Mouse (Mus musculus): ENCODE measurements around the gene Fam71b. TPM values are rescaled to one million over a fixed set of nuclear protein-coding genes. Genes with fewer than 3 reads are reported as not detected.

The Fam71b gene
- polyA plus RNA-seq, 1 experiment from 2014 or later: not detected

DNA sequence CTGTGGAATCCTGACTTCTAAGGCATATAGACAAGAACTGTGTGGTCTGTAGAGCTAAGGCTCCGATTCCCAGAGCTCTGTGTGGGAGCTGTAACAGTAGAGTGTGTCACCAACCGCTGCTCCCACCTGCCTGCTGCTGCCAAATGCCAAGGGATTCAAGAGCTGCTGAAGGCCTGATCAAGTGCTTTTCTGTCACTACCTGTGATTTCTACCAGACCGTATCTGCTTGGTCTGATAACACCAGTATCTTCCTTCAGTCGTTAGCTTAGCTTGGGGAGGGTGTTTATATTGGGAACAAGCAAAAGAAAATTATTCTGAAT lies 461 bp downstream of the Fam71b start:
- ATAC-seq (no peak), DNase-seq (ENCODE audit: low spot score) (no peak)
- H3K9ac ChIP-seq (replicated peaks; ENCODE audit: low read depth): no peak overlapping the region
- no peaks in the 10 kb centered on the region for H3K36me3 ChIP-seq (ENCODE audit: insufficient read depth, low read length)
- H3K4me1 ChIP-seq (ENCODE audit: insufficient read depth, low read depth, low read length): no peaks in the 10 kb centered on the region
- WGBS: 66% methylated on average over 4 of the region's 4 CpGs
- no peak for TF ChIP-seq CTCF (IDR thresholded peaks at IDR 0.05)
- TF ChIP-seq EP300 (IDR thresholded peaks at IDR 0.05): no peak
- H3K4me3 ChIP-seq (ENCODE audit: low read depth, low read length): no peak overlapping the region
- no peak overlapping the region for H3K4me2 ChIP-seq (replicated peaks; ENCODE audit: low read depth, low read length)
- no peak overlapping the region for H3K27ac ChIP-seq (ENCODE audit: low read length)
- no peaks in the 10 kb centered on the region for H3K27me3 ChIP-seq (replicated peaks; ENCODE audit: insufficient read depth, low read length)
- no peaks in the 10 kb centered on the region for H3K9me3 ChIP-seq (ENCODE audit: low read length)

DNA sequence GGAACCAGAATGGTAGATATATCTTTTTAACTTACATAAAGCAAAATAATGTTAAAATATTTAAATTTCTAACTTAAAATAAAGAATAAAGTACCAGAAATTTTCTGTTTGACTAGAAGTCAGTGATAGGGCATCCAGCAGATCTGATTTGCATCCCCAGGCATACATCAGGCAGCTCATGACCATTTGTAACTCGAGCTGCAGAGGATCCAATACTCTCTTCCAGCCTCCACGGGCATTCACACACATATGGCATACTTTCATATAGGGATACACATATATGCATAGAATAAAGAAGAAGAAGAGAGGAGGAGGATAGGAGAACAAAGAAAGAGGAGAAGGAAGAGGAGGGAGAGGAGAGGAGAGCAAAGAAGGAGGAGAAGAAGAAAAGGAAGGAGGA lies 1.5 kb downstream of the Fam71b start:
- no peaks in the 10 kb centered on the region for H3K27me3 ChIP-seq (replicated peaks; ENCODE audit: insufficient read depth, low read length)
- H3K9ac ChIP-seq (replicated peaks; ENCODE audit: low read depth): no peak overlapping the region
- 42% methylated on average over 2 of the region's 2 CpGs for WGBS
- H3K4me3 ChIP-seq (ENCODE audit: low read depth, low read length): no peak overlapping the region
- no peak overlapping the region for H3K4me2 ChIP-seq (replicated peaks; ENCODE audit: low read depth, low read length)
- TF ChIP-seq EP300 (IDR thresholded peaks at IDR 0.05) (no peak), CTCF (IDR thresholded peaks at IDR 0.05) (no peak)
- DNase-seq (ENCODE audit: low spot score) (no peak), ATAC-seq (no peak)
- no peaks in the 10 kb centered on the region for H3K4me1 ChIP-seq (ENCODE audit: insufficient read depth, low read depth, low read length)
- no peaks in the 10 kb centered on the region for H3K9me3 ChIP-seq (ENCODE audit: low read length)
- H3K27ac ChIP-seq (ENCODE audit: low read length): no peak overlapping the region
- H3K36me3 ChIP-seq (ENCODE audit: insufficient read depth, low read length): no peaks in the 10 kb centered on the region

DNA sequence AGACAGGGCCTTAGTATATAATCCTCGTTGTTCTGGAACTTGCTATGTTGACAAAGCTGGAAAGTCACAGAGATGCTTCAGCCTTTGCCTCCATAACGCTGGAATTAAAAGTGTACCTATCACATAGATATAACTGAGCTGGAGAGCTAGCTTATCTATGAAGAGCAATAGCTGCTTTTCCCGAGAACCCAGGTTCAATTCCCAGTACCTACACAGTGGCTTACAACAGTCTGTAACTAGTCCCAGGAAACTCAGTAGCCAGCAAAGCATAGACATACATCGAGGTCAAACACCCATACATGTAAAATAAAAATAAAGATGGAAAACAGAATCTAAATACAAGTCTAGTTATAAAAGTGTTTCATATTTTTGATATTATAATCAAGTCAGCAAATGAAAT lies 2.1 kb downstream of the Fam71b start:
- Histone ChIP-seq H3K27ac (ENCODE audit: low read length) (no peak overlapping the region), H3K27me3 (replicated peaks; ENCODE audit: insufficient read depth, low read length) (no peaks in the 10 kb centered on the region), H3K9me3 (ENCODE audit: low read length) (no peaks in the 10 kb centered on the region), H3K9ac (replicated peaks; ENCODE audit: low read depth) (no peak overlapping the region), H3K4me3 (ENCODE audit: low read depth, low read length) (no peak overlapping the region), H3K36me3 (ENCODE audit: insufficient read depth, low read length) (no peaks in the 10 kb centered on the region), H3K4me2 (replicated peaks; ENCODE audit: low read depth, low read length) (no peak overlapping the region), H3K4me1 (ENCODE audit: insufficient read depth, low read depth, low read length) (no peaks in the 10 kb centered on the region)
- TF ChIP-seq CTCF (IDR thresholded peaks at IDR 0.05) (no peak), EP300 (IDR thresholded peaks at IDR 0.05) (no peak)
- ATAC-seq (no peak), DNase-seq (ENCODE audit: low spot score) (no peak)
- WGBS: 73% methylated on average over 4 of the region's 4 CpGs

DNA sequence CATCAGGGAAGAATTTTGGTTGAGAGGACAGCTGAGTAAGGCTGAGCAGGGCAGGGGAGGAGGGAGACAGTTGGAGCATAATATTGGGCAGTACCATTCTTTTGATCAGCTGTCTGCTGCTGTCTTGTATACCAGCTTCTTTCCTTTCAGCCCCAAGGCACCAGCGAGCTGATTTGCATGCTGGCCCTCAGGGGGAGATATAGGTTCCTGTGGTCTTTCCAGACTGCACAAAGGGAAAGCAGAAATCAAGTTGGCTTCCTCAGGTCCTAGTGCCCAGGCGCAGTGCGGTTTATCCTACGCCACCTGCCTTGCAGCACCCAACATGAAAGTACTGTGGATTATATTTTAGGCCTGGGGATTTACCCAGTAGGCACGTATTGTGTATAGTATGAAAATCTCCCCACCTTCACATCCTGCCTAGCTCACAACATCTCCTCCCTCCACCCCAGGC lies 2.6 kb downstream of the Fam71b start:
- WGBS: 73% methylated on average over 5 of the region's 5 CpGs
- no peak overlapping the region for H3K9ac ChIP-seq (replicated peaks; ENCODE audit: low read depth)
- no peak for DNase-seq (ENCODE audit: low spot score)
- H3K27ac ChIP-seq (ENCODE audit: low read length): no peak overlapping the region
- no peaks in the 10 kb centered on the region for H3K4me1 ChIP-seq (ENCODE audit: insufficient read depth, low read depth, low read length)
- H3K36me3 ChIP-seq (ENCODE audit: insufficient read depth, low read length): no peaks in the 10 kb centered on the region
- no peak for ATAC-seq
- no peaks in the 10 kb centered on the region for H3K27me3 ChIP-seq (replicated peaks; ENCODE audit: insufficient read depth, low read length)
- H3K9me3 ChIP-seq (ENCODE audit: low read length): no peaks in the 10 kb centered on the region
- H3K4me3 ChIP-seq (ENCODE audit: low read depth, low read length): no peak overlapping the region
- TF ChIP-seq EP300 (IDR thresholded peaks at IDR 0.05) (no peak), CTCF (IDR thresholded peaks at IDR 0.05) (no peak)
- H3K4me2 ChIP-seq (replicated peaks; ENCODE audit: low read depth, low read length): no peak overlapping the region

DNA sequence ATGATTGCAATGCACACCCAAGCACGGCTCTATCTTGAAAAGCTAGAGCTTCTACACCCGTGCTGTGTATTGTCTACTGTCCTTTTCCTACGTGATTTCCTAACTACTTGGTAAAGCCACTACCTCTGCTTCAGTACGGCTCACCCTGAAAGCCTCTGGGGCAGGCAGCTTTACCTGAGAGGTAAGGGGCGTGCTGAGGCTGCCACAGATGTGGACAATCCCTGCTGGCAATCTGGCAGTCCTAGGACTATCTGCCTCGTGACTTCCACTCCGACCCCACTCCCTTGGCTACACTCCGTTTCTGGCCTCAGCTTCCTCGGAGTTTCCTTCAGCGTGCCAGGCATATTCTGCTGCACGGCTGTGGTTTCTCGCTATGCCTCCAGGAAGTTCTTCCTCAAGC lies 5.2 kb downstream of the Fam71b start:
- H3K27ac ChIP-seq (ENCODE audit: low read length): no peak overlapping the region
- H3K27me3 ChIP-seq (replicated peaks; ENCODE audit: insufficient read depth, low read length): no peaks in the 10 kb centered on the region
- DNase-seq (ENCODE audit: low spot score) (no peak), ATAC-seq (no peak)
- H3K9ac ChIP-seq (replicated peaks; ENCODE audit: low read depth): no peak overlapping the region
- 62% methylated on average over 12 of the region's 12 CpGs for WGBS
- no peak overlapping the region for H3K4me2 ChIP-seq (replicated peaks; ENCODE audit: low read depth, low read length)
- no peaks in the 10 kb centered on the region for H3K9me3 ChIP-seq (ENCODE audit: low read length)
- no peaks in the 10 kb centered on the region for H3K4me1 ChIP-seq (ENCODE audit: insufficient read depth, low read depth, low read length)
- no peak for TF ChIP-seq CTCF (IDR thresholded peaks at IDR 0.05)
- TF ChIP-seq EP300 (IDR thresholded peaks at IDR 0.05): no peak
- no peaks in the 10 kb centered on the region for H3K36me3 ChIP-seq (ENCODE audit: insufficient read depth, low read length)
- H3K4me3 ChIP-seq (ENCODE audit: low read depth, low read length): no peak overlapping the region

DNA sequence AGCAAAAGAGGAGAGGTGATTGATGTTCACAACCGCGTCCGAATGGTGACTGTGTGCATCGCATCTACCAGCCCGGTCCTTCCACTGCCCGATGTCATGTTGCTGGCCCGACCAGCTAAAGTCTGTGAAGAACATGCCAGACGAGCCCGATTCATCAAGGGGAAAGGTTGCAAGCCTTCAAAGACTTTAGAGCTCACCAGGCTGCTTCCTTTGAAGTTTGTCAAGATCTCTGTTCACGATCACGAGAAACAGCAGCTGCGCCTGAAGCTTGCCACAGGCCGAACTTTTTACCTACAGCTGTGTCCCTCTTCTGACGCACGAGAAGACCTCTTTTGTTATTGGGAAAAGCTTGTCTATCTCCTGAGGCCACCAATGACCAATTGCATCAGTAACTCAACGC lies 8.6 kb downstream of the Fam71b start:
- WGBS: 80% methylated on average over 16 of the region's 16 CpGs
- Histone ChIP-seq H3K9me3 (ENCODE audit: low read length) (no peaks in the 10 kb centered on the region), H3K9ac (replicated peaks; ENCODE audit: low read depth) (no peak overlapping the region), H3K27me3 (replicated peaks; ENCODE audit: insufficient read depth, low read length) (no peaks in the 10 kb centered on the region), H3K36me3 (ENCODE audit: insufficient read depth, low read length) (no peaks in the 10 kb centered on the region), H3K4me1 (ENCODE audit: insufficient read depth, low read depth, low read length) (no peaks in the 10 kb centered on the region), H3K27ac (ENCODE audit: low read length) (no peak overlapping the region), H3K4me3 (ENCODE audit: low read depth, low read length) (no peak overlapping the region), H3K4me2 (replicated peaks; ENCODE audit: low read depth, low read length) (no peak overlapping the region)
- DNase-seq (ENCODE audit: low spot score): no peak
- TF ChIP-seq EP300 (IDR thresholded peaks at IDR 0.05) (no peak), CTCF (IDR thresholded peaks at IDR 0.05) (no peak)
- ATAC-seq: no peak

DNA sequence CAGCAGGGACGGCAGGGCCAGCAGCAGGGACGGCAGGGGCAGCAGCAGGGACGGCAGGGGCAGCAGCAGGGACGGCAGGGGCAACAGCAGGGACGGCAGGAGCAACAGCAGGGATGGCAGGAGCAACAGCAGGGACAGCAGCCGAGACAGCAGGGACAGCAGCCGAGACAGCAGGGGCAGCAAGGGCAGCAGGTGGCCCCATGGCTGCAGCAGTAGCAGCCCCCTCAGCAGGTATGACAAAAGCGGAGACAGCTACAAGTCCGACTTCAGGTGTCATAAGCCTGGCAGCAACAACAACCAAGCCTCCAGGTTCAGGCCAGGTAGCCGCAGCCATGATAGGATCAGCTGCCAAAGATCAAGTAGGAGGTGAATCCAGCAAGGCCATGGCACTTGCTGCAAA lies 10.4 kb downstream of the Fam71b start:
- no peak overlapping the region for H3K4me2 ChIP-seq (replicated peaks; ENCODE audit: low read depth, low read length)
- H3K27ac ChIP-seq (ENCODE audit: low read length): no peak overlapping the region
- TF ChIP-seq EP300 (IDR thresholded peaks at IDR 0.05) (no peak), CTCF (IDR thresholded peaks at IDR 0.05) (no peak)
- ATAC-seq: no peak
- H3K4me3 ChIP-seq (ENCODE audit: low read depth, low read length): no peak overlapping the region
- no peaks in the 10 kb centered on the region for H3K4me1 ChIP-seq (ENCODE audit: insufficient read depth, low read depth, low read length)
- no peaks in the 10 kb centered on the region for H3K36me3 ChIP-seq (ENCODE audit: insufficient read depth, low read length)
- 40% methylated on average over 10 of the region's 10 CpGs for WGBS
- DNase-seq (ENCODE audit: low spot score): no peak
- H3K9ac ChIP-seq (replicated peaks; ENCODE audit: low read depth): no peak overlapping the region
- no peaks in the 10 kb centered on the region for H3K9me3 ChIP-seq (ENCODE audit: low read length)
- H3K27me3 ChIP-seq (replicated peaks; ENCODE audit: insufficient read depth, low read length): no peaks in the 10 kb centered on the region

Data from lung, postnatal 0 days (tissue).